Mouse (Mus musculus) megakaryocyte, embryonic 14.5 days (primary cell): ENCODE results near the gene Pth2. TPM values are rescaled to one million over a fixed set of nuclear protein-coding genes. Genes with fewer than 3 reads are reported as not detected.

Source experiments
- H3K27me3 ChIP-seq: replicated peaks from 2 replicates; pipeline ENCODE3; 2012; ENCODE audit warnings: inconsistent platforms
- H3K36me3 ChIP-seq: replicated peaks from 2 replicates; pipeline ENCODE3; 2012; ENCODE audit warnings: low read length, inconsistent platforms, mixed read lengths
- H3K4me1 ChIP-seq: 2 replicates; pipeline ENCODE4 v1.6.1; 2012; ENCODE audit warnings: inconsistent platforms
- H3K4me3 ChIP-seq: replicated peaks from 2 replicates; pipeline ENCODE3; 2012; ENCODE audit warnings: moderate library complexity, mild to moderate bottlenecking, inconsistent platforms
- H3K9me3 ChIP-seq: 2 replicates; pipeline ENCODE4 v1.6.1; 2012; ENCODE audit warnings: inconsistent platforms
- FLI1 ChIP-seq: IDR thresholded peaks from 2 replicates; pipeline ENCODE4 v1.6.1; 2012; ENCODE audit warnings: low read length, inconsistent platforms, mixed read lengths
- GATA1 ChIP-seq: IDR thresholded peaks from 3 replicates; pipeline ENCODE4 v1.6.1; 2012; ENCODE audit warnings: mixed read lengths, low read length, inconsistent platforms, borderline replicate concordance
- polyA plus RNA-seq: library from polyadenylated mRNA; stranded (reverse); fragments of >175 nt; gene quantifications from 2 replicates; pipeline ENCODE4 v1.2.3, GENCODE M21; 2012; ENCODE audit warnings: low replicate concordance; ENCODE audit not compliant: insufficient read depth

The Pth2 gene
- polyA plus RNA-seq, 1 experiment = not detected

GRCm38 (mm10) chr7:45211070-45211469, 30.3 kb downstream of the Pth2 start:
- peaks cover 9% of the 10 kb centered on the region; the same call in 1 of the 2 replicates for H3K9me3 ChIP-seq
- TF ChIP-seq FLI1 (no peak), GATA1 (no peak)
- no peaks in the 10 kb centered on the region for H3K36me3 ChIP-seq
- H3K4me1 ChIP-seq = peaks cover 20% of the 10 kb centered on the region
- no peak overlapping the region for H3K4me3 ChIP-seq
- peaks cover 69% of the 10 kb centered on the region for H3K27me3 ChIP-seq

- Histone ChIP-seq H3K4me1 (peaks cover 28% of the 10 kb centered on the region), H3K36me3 (no peaks in the 10 kb centered on the region), H3K9me3 (peaks cover 9% of the 10 kb centered on the region; the same call in 1 of the 2 replicates), H3K4me3 (peak within 1 kb of the TSS; percentile 85), H3K27me3 (peaks cover 73% of the 10 kb centered on the region)
- no peak for TF ChIP-seq GATA1
- no peak for TF ChIP-seq FLI1
These were observed 31.1 kb downstream of the Pth2 start, which contains the start of gene Dkkl1 for GRCm38 (mm10) chr7:45211851-45212251. TSS of gene Dkkl1 (minus strand) at chr7:45212147.

- H3K4me1 ChIP-seq = peaks cover 32% of the 10 kb centered on the region
- no peak for TF ChIP-seq FLI1
- TF ChIP-seq GATA1 = no peak
- peaks cover 76% of the 10 kb centered on the region for H3K27me3 ChIP-seq
- peaks cover 9% of the 10 kb centered on the region; the same call in 1 of the 2 replicates for H3K9me3 ChIP-seq
- H3K36me3 ChIP-seq = no peaks in the 10 kb centered on the region
- H3K4me3 ChIP-seq = peak overlapping the region; percentile 50
These were observed 31.6 kb downstream of the Pth2 start for GRCm38 (mm10) chr7:45212356-45212755.

- no peaks in the 10 kb centered on the region for H3K36me3 ChIP-seq
- no peak overlapping the region for H3K4me3 ChIP-seq
- TF ChIP-seq GATA1 (no peak), FLI1 (no peak)
- peaks cover 6% of the 10 kb centered on the region; the same call in 1 of the 2 replicates for H3K9me3 ChIP-seq
- H3K27me3 ChIP-seq = peaks cover 77% of the 10 kb centered on the region
- H3K4me1 ChIP-seq = peaks cover 33% of the 10 kb centered on the region
These were observed 32.9 kb downstream of the Pth2 start for GRCm38 (mm10) chr7:45213708-45214107.

- peaks cover 3% of the 10 kb centered on the region; the same call in 1 of the 2 replicates for H3K9me3 ChIP-seq
- no peak for TF ChIP-seq GATA1
- TF ChIP-seq FLI1 = no peak
- H3K4me1 ChIP-seq = peaks cover 54% of the 10 kb centered on the region
- peaks cover 59% of the 10 kb centered on the region for H3K27me3 ChIP-seq
- no peaks in the 10 kb centered on the region for H3K36me3 ChIP-seq
- H3K4me3 ChIP-seq = peak within 1 kb of the TSS; percentile 15
These were observed 35.1 kb downstream of the Pth2 start, which contains the start of gene Tead2 for GRCm38 (mm10) chr7:45215673-45216441. TSS of gene Tead2 (plus strand) at chr7:45215753.

- Histone ChIP-seq H3K36me3 (no peaks in the 10 kb centered on the region), H3K4me1 (peaks cover 54% of the 10 kb centered on the region), H3K27me3 (peaks cover 54% of the 10 kb centered on the region), H3K4me3 (no peak overlapping the region), H3K9me3 (peaks cover 3% of the 10 kb centered on the region; the same call in 1 of the 2 replicates)
- no peak for TF ChIP-seq FLI1
- TF ChIP-seq GATA1 = no peak
These were observed 35.8 kb downstream of the Pth2 start for GRCm38 (mm10) chr7:45216442-45217183.

- Histone ChIP-seq H3K27me3 (peaks cover 39% of the 10 kb centered on the region), H3K4me1 (peaks cover 47% of the 10 kb centered on the region)
These were observed 40.9 kb downstream of the Pth2 start for GRCm38 (mm10) chr7:45221680-45222079.

GRCm38 (mm10) chr7:45224826-45225225, 44.0 kb downstream of the Pth2 start:
- Histone ChIP-seq H3K27me3 (peaks cover 37% of the 10 kb centered on the region), H3K9me3 (no peaks in the 10 kb centered on the region), H3K36me3 (no peaks in the 10 kb centered on the region), H3K4me1 (peaks cover 35% of the 10 kb centered on the region), H3K4me3 (no peak overlapping the region)
- TF ChIP-seq GATA1 (no peak), FLI1 (no peak)

More at GRCm38 (mm10) chr7:45221680-45222079, 40.9 kb downstream of the Pth2 start:
- H3K4me3 ChIP-seq = no peak overlapping the region
- no peaks in the 10 kb centered on the region for H3K36me3 ChIP-seq
- no peaks in the 10 kb centered on the region for H3K9me3 ChIP-seq
- no peak for TF ChIP-seq FLI1

- Histone ChIP-seq H3K27me3 (peaks cover 37% of the 10 kb centered on the region), H3K9me3 (no peaks in the 10 kb centered on the region), H3K36me3 (peaks cover 3% of the 10 kb centered on the region), H3K4me1 (peaks cover 24% of the 10 kb centered on the region), H3K4me3 (no peak overlapping the region)
- TF ChIP-seq GATA1 = no peak
- TF ChIP-seq FLI1 = no peak
These were observed 45.6 kb downstream of the Pth2 start for GRCm38 (mm10) chr7:45226421-45226820.
